Mouse (Mus musculus) MEL (cell line): ENCODE measurements around the gene Ccdc33. TPM values are rescaled to one million over a fixed set of nuclear protein-coding genes. Genes with fewer than 3 reads are reported as not detected.

Source experiments
- DNase-seq: peaks from one replicate; pipeline ENCODE4 v3.0.0; 2011; ENCODE audit warnings: low read depth, low spot score
- H3K27ac ChIP-seq: 2 replicates; pipeline ENCODE4 v1.5.1; 2012; ENCODE audit warnings: low read depth, mild to moderate bottlenecking, control low read depth, low read length, moderate library complexity; ENCODE audit not compliant: control insufficient read depth
- H3K27me3 ChIP-seq, 2 experiments: fragments of 150-350 bp in 1 of 2; sonication (generic) in 1 of 2; 2 replicates each; pipeline ENCODE4 v1.6.1; 2012; ENCODE audit warnings: low read length in 2 of 2, mild to moderate bottlenecking in 2 of 2, improper control_type of control experiment in 1 of 2, moderate library complexity in 1 of 2; ENCODE audit not compliant: insufficient read depth in 2 of 2, control insufficient read depth in 1 of 2
- H3K36me3 ChIP-seq, 2 experiments: 2 replicates each; pipeline ENCODE4 v1.6.1; 2012 to 2014; ENCODE audit warnings: low read length in 2 of 2, improper control_type of control experiment in 1 of 2, inconsistent platforms in 1 of 2, mild to moderate bottlenecking in 1 of 2; ENCODE audit not compliant: insufficient read depth in 2 of 2, control insufficient read depth in 1 of 2
- H3K4me1 ChIP-seq, 2 experiments: fragments of 150-350 bp in 1 of 2; sonication (generic) in 1 of 2; 2 replicates each; pipeline ENCODE4 v1.6.1; 2012; ENCODE audit warnings: low read length in 2 of 2, improper control_type of control experiment in 1 of 2, mild to moderate bottlenecking in 1 of 2; ENCODE audit not compliant: insufficient read depth in 2 of 2, control insufficient read depth in 1 of 2
- H3K4me3 ChIP-seq, 2 experiments: fragments of 150-350 bp in 1 of 2; sonication (generic) in 1 of 2; 2 replicates each; pipeline ENCODE4 v1.5.1; 2012; ENCODE audit warnings: low read depth in 2 of 2, low read length in 2 of 2, mild to moderate bottlenecking in 2 of 2, moderate library complexity in 2 of 2, control low read depth in 1 of 2, improper control_type of control experiment in 1 of 2; ENCODE audit not compliant: control insufficient read depth in 1 of 2, insufficient read depth in 1 of 2
- H3K79me2 ChIP-seq: 2 replicates; pipeline ENCODE4 v1.6.1; 2012; ENCODE audit warnings: mild to moderate bottlenecking, low read length, moderate library complexity; ENCODE audit not compliant: control insufficient read depth, poor library complexity, insufficient read depth
- H3K9ac ChIP-seq: 2 replicates; pipeline ENCODE4 v1.6.1; 2012; ENCODE audit warnings: low read depth, mild to moderate bottlenecking, control low read depth, low read length, moderate library complexity; ENCODE audit not compliant: control insufficient read depth, poor library complexity, severe bottlenecking
- H3K9me3 ChIP-seq: fragments of 150-350 bp; sonication (generic); replicated peaks from 2 replicates; pipeline ENCODE4 v1.6.1; 2012; ENCODE audit warnings: mild to moderate bottlenecking, low read length, improper control_type of control experiment, moderate library complexity; ENCODE audit not compliant: insufficient read depth
- CHD1 ChIP-seq: IDR thresholded peaks from 2 replicates; pipeline ENCODE4 v1.6.1; 2012; ENCODE audit warnings: low read depth, mild to moderate bottlenecking, inconsistent platforms, low read length, improper control_type of control experiment
- CHD2 ChIP-seq: IDR thresholded peaks from 2 replicates; pipeline ENCODE4 v1.6.1; 2011; ENCODE audit warnings: low read length, improper control_type of control experiment
- CTCF ChIP-seq, 3 experiments: IDR thresholded peaks in 2 of 3; conservative IDR thresholded peaks in 1 of 3; 2 replicates each; pipeline ENCODE4 v1.5.1; 2011 to 2012; ENCODE audit warnings: low read length in 3 of 3, low read depth in 2 of 3, mild to moderate bottlenecking in 2 of 3, improper control_type of control experiment in 1 of 3, inconsistent platforms in 1 of 3, mixed read lengths in 1 of 3, moderate library complexity in 1 of 3; ENCODE audit not compliant: control insufficient read depth in 1 of 3, insufficient read depth in 1 of 3, poor library complexity in 1 of 3, severe bottlenecking in 1 of 3
- E2F4 ChIP-seq: IDR thresholded peaks from 2 replicates; pipeline ENCODE4 v1.6.1; 2011; ENCODE audit warnings: low read depth, low read length, improper control_type of control experiment, borderline replicate concordance
- ETS1 ChIP-seq: IDR thresholded peaks from 2 replicates; pipeline ENCODE4 v1.6.1; 2012; ENCODE audit warnings: low read depth, mild to moderate bottlenecking, inconsistent platforms, low read length, improper control_type of control experiment, moderate library complexity
- GATA1 ChIP-seq: IDR thresholded peaks from 2 replicates; pipeline ENCODE4 v1.6.1; 2011; ENCODE audit warnings: low read depth, low read length, improper control_type of control experiment
- HCFC1 ChIP-seq: IDR thresholded peaks from 2 replicates; pipeline ENCODE4 v1.6.1; 2012; ENCODE audit warnings: low read depth, mild to moderate bottlenecking, inconsistent platforms, low read length, improper control_type of control experiment, moderate library complexity
- JUND ChIP-seq: IDR thresholded peaks from 2 replicates; pipeline ENCODE4 v1.6.1; 2011; ENCODE audit warnings: low read depth, mild to moderate bottlenecking, improper control_type of control experiment, low read length
- MAFK ChIP-seq: IDR thresholded peaks from 2 replicates; pipeline ENCODE4 v1.6.1; 2011; ENCODE audit warnings: low read depth, mild to moderate bottlenecking, low read length, improper control_type of control experiment, borderline replicate concordance
- MAX ChIP-seq: IDR thresholded peaks from 2 replicates; pipeline ENCODE4 v1.6.1; 2011; ENCODE audit warnings: low read length, improper control_type of control experiment
- MAZ ChIP-seq: IDR thresholded peaks from 2 replicates; pipeline ENCODE4 v1.6.1; 2012; ENCODE audit warnings: low read depth, mild to moderate bottlenecking, inconsistent platforms, low read length, improper control_type of control experiment
- MEF2A ChIP-seq: IDR thresholded peaks from 2 replicates; pipeline ENCODE4 v1.6.1; 2014; ENCODE audit warnings: low read depth, mild to moderate bottlenecking, inconsistent platforms, low read length, improper control_type of control experiment; ENCODE audit not compliant: poor library complexity, insufficient replicate concordance, severe bottlenecking; ENCODE audit errors: extremely low read depth
- MXI1 ChIP-seq: IDR thresholded peaks from 2 replicates; pipeline ENCODE4 v1.6.1; 2011; ENCODE audit warnings: mild to moderate bottlenecking, low read depth, low read length, improper control_type of control experiment
- MYB ChIP-seq: IDR thresholded peaks from 2 replicates; pipeline ENCODE4 v1.6.1; 2011; ENCODE audit warnings: mild to moderate bottlenecking, low read depth, low read length, improper control_type of control experiment
- MYC ChIP-seq: IDR thresholded peaks from 2 replicates; pipeline ENCODE4 v1.6.1; 2011; ENCODE audit warnings: low read depth, mild to moderate bottlenecking, low read length, improper control_type of control experiment, moderate library complexity
- NELFE ChIP-seq: IDR thresholded peaks from 2 replicates; pipeline ENCODE4 v1.6.1; 2011; ENCODE audit warnings: low read depth, low read length, improper control_type of control experiment
- NRF1 ChIP-seq: IDR thresholded peaks from 2 replicates; pipeline ENCODE4 v1.6.1; 2014; ENCODE audit warnings: low read depth, mild to moderate bottlenecking, inconsistent platforms, low read length, improper control_type of control experiment, moderate library complexity; ENCODE audit not compliant: poor library complexity, insufficient read depth, severe bottlenecking
- POLR2A ChIP-seq, 2 experiments: IDR thresholded peaks; 2 replicates each; pipeline ENCODE4 v1.6.1; 2011 to 2012; ENCODE audit warnings: low read length in 2 of 2, mild to moderate bottlenecking in 2 of 2, control low read depth in 1 of 2, improper control_type of control experiment in 1 of 2, low read depth in 1 of 2, moderate library complexity in 1 of 2; ENCODE audit not compliant: control insufficient read depth in 1 of 2, insufficient read depth in 1 of 2, poor library complexity in 1 of 2
- POLR2AphosphoS2 ChIP-seq: IDR thresholded peaks from 2 replicates; pipeline ENCODE4 v1.6.1; 2011; ENCODE audit warnings: low read length, improper control_type of control experiment
- POLR2AphosphoS5 ChIP-seq: IDR thresholded peaks from 2 replicates; pipeline ENCODE4 v1.6.1; 2012; ENCODE audit warnings: low read depth, borderline replicate concordance, mild to moderate bottlenecking, inconsistent platforms, low read length, moderate library complexity, mixed read lengths
- RAD21 ChIP-seq: IDR thresholded peaks from 2 replicates; pipeline ENCODE4 v1.6.1; 2011; ENCODE audit warnings: mild to moderate bottlenecking, low read depth, low read length, improper control_type of control experiment
- RCOR1 ChIP-seq: IDR thresholded peaks from 2 replicates; pipeline ENCODE4 v1.6.1; 2012; ENCODE audit warnings: low read depth, mild to moderate bottlenecking, inconsistent platforms, low read length, improper control_type of control experiment
- SIN3A ChIP-seq: IDR thresholded peaks from 2 replicates; pipeline ENCODE4 v1.6.1; 2012; ENCODE audit warnings: low read length, improper control_type of control experiment, inconsistent platforms
- SMC3 ChIP-seq: IDR thresholded peaks from 2 replicates; pipeline ENCODE4 v1.6.1; 2011; ENCODE audit warnings: low read depth, low read length, improper control_type of control experiment
- TAL1 ChIP-seq: IDR thresholded peaks from 2 replicates; pipeline ENCODE4 v1.6.1; 2012; ENCODE audit warnings: mild to moderate bottlenecking, inconsistent platforms, low read length, moderate library complexity, mixed read lengths
- TBP ChIP-seq: IDR thresholded peaks from 2 replicates; pipeline ENCODE4 v1.8.0; 2011; ENCODE audit warnings: low read depth, low read length, improper control_type of control experiment
- TCF12 ChIP-seq: IDR thresholded peaks from 2 replicates; pipeline ENCODE4 v1.6.1; 2014; ENCODE audit warnings: low read depth, mild to moderate bottlenecking, inconsistent platforms, low read length, improper control_type of control experiment, moderate library complexity
- UBTF ChIP-seq: IDR thresholded peaks from 2 replicates; pipeline ENCODE4 v1.6.1; 2012; ENCODE audit warnings: low read depth, mild to moderate bottlenecking, inconsistent platforms, low read length, improper control_type of control experiment, moderate library complexity, borderline replicate concordance; ENCODE audit not compliant: insufficient read depth
- USF1 ChIP-seq: IDR thresholded peaks from 2 replicates; pipeline ENCODE4 v1.6.1; 2014; ENCODE audit warnings: low read depth, mild to moderate bottlenecking, inconsistent platforms, low read length, improper control_type of control experiment, moderate library complexity
- USF2 ChIP-seq, 2 experiments: IDR thresholded peaks; 2 replicates each; pipeline ENCODE4 v1.6.1; 2011 to 2012; ENCODE audit warnings: improper control_type of control experiment in 2 of 2, low read length in 2 of 2, borderline replicate concordance in 1 of 2, inconsistent platforms in 1 of 2, low read depth in 1 of 2, mild to moderate bottlenecking in 1 of 2; ENCODE audit not compliant: insufficient read depth in 1 of 2
- ZMIZ1 ChIP-seq: IDR thresholded peaks from 2 replicates; pipeline ENCODE4 v1.6.1; 2012; ENCODE audit warnings: low read depth, mild to moderate bottlenecking, inconsistent platforms, low read length, improper control_type of control experiment, moderate library complexity
- ZNF384 ChIP-seq: IDR thresholded peaks from 2 replicates; pipeline ENCODE4 v1.6.1; 2012; ENCODE audit warnings: low read depth, mild to moderate bottlenecking, inconsistent platforms, low read length, improper control_type of control experiment
- polyA plus RNA-seq, 2 experiments: library from polyadenylated mRNA; stranded (reverse) in 1 of 2; unstranded in 1 of 2; fragments of >175 nt in 1 of 2; fragments of >200 nt in 1 of 2; gene quantifications; 2 replicates each; pipeline versions ENCODE4 v1.2.1 to v1.2.4; 2012; ENCODE audit warnings: low replicate concordance in 2 of 2, low read depth in 1 of 2; ENCODE audit not compliant: insufficient read length in 2 of 2, insufficient read depth in 1 of 2, missing spikeins in 1 of 2
- total RNA-seq: library from RNA; depleted of rRNA; stranded (reverse); fragments of 300-350 nt; gene quantifications from 2 replicates; pipeline ENCODE4 v1.2.3, GENCODE M21; 2012

The Ccdc33 gene
- total and polyA plus RNA-seq, 3 experiments: not detected

- H3K27me3 ChIP-seq: 0 out of 4 replicates have a peak, but pooled peaks cover 0 to 1% of the 10 kb centered on the region in 2 experiments
- H3K79me2 ChIP-seq: no peaks in the 10 kb centered on the region
- H3K36me3 ChIP-seq: no peaks in the 10 kb centered on the region
- H3K9ac ChIP-seq: no peak overlapping the region
- H3K4me3 ChIP-seq: no peak overlapping the region
- no peak overlapping the region for H3K27ac ChIP-seq
- TF ChIP-seq HCFC1: no peak
- TF ChIP-seq TAL1: no peak
- TF ChIP-seq MEF2A: no peak
- no peak for TF ChIP-seq POLR2AphosphoS2
- TF ChIP-seq E2F4: no peak
- TF ChIP-seq CHD1: no peak
- no peak for TF ChIP-seq NELFE
- TF ChIP-seq TBP: no peak
- no peak for TF ChIP-seq MAX
- TF ChIP-seq RCOR1: no peak
- no peak for TF ChIP-seq MYB
- TF ChIP-seq POLR2AphosphoS5: no peak
- TF ChIP-seq MXI1: no peak
- no peak for TF ChIP-seq MAFK
- TF ChIP-seq ZMIZ1: no peak
- TF ChIP-seq SMC3: no peak
- no peak for TF ChIP-seq TCF12
- TF ChIP-seq CHD2: no peak
- TF ChIP-seq ZNF384: no peak
- no peak for DNase-seq
- H3K4me1 ChIP-seq: no peaks in the 10 kb centered on the region
- H3K9me3 ChIP-seq: no peaks in the 10 kb centered on the region
Observed at GRCm38 (mm10) chr9:57986293-57986692, 132.3 kb downstream of the Ccdc33 start.

GRCm38 (mm10) chr9:57985304-57985703, 133.3 kb downstream of the Ccdc33 start:
- Histone ChIP-seq H3K27ac (no peak overlapping the region), H3K4me3 (no peak overlapping the region), H3K4me1 (no peaks in the 10 kb centered on the region), H3K36me3 (no peaks in the 10 kb centered on the region), H3K9me3 (no peaks in the 10 kb centered on the region), H3K9ac (no peak overlapping the region), H3K27me3 (0 out of 4 replicates have a peak, but pooled peaks cover 0 to 1% of the 10 kb centered on the region in 2 experiments), H3K79me2 (no peaks in the 10 kb centered on the region)
- no peak for DNase-seq
- no peak for TF ChIP-seq RAD21
- TF ChIP-seq USF2 (IDR thresholded peaks at IDR 0.05; ENCODE audit: borderline replicate concordance in 1 of 2, insufficient read depth in 1 of 2, low read depth in 1 of 2, low read length in 2 of 2): no peak
- TF ChIP-seq NRF1: no peak
- TF ChIP-seq TCF12: no peak
- no peak for TF ChIP-seq GATA1
- TF ChIP-seq ZNF384: no peak
- no peak for TF ChIP-seq SIN3A
- no peak for TF ChIP-seq TBP
- no peak for TF ChIP-seq UBTF
- TF ChIP-seq USF1: no peak
- TF ChIP-seq POLR2A (IDR thresholded peaks at IDR 0.05; ENCODE audit: control insufficient read depth in 1 of 2, insufficient read depth in 1 of 2, low read depth in 1 of 2, low read length in 2 of 2, poor library complexity in 1 of 2): no peak
- no peak for TF ChIP-seq ETS1
- no peak for TF ChIP-seq CTCF (IDR thresholded peaks at IDR 0.05 in 2 of 3, conservative IDR thresholded peaks at IDR 0.05 in 1 of 3; ENCODE audit: control insufficient read depth in 1 of 3, insufficient read depth in 1 of 3, low read depth in 2 of 3, low read length in 3 of 3, poor library complexity in 1 of 3, severe bottlenecking in 1 of 3)
- TF ChIP-seq MYC: no peak
- no peak for TF ChIP-seq JUND
- no peak for TF ChIP-seq MAX
- TF ChIP-seq ZMIZ1: no peak
- TF ChIP-seq E2F4: no peak
- TF ChIP-seq CHD2: no peak
- TF ChIP-seq MAZ: no peak
